Mouse (Mus musculus): ENCODE data around the gene Slc4a5.

Slc4a5 gene

GRCm38 (mm10) chr6:83234280-83234741 is 14.7 kb downstream of the Slc4a5 start:
- peak; percentile 34 for DNase-seq

- DNase-seq, result no peak
These were observed 17.5 kb downstream of the Slc4a5 start for GRCm38 (mm10) chr6:83237123-83237522.

DNA sequence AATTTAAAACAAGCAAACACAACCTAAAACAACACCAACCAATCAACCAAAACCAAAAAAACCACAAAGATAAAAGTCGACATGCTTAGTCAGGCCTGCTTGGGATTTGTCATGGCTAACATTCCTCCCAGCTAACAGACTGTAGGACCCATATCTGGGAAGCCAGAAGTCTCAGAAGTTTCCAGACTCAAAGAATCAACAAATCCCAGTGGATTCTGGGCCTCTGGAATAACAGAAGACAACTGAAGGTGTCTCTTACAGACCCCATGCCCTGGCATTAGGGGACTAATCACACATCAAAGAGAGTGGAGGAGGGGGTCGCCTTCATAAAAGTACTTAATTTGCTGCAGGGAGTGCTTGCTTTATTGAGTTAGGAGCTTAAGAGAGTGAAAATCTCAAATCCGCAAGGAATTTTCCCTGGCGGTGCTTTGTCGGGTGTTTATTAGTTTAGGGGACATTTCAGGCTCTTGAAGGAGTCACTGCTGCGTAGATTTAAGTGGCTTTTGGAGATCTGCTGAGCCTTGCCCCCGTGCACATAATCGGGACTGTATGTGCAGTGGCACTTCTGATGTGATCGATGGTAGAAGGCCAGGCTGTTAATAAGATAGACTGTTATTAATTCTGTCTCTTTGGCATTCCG is 24.9 kb downstream of the Slc4a5 start:
- DNase-seq, result no peak

DNA sequence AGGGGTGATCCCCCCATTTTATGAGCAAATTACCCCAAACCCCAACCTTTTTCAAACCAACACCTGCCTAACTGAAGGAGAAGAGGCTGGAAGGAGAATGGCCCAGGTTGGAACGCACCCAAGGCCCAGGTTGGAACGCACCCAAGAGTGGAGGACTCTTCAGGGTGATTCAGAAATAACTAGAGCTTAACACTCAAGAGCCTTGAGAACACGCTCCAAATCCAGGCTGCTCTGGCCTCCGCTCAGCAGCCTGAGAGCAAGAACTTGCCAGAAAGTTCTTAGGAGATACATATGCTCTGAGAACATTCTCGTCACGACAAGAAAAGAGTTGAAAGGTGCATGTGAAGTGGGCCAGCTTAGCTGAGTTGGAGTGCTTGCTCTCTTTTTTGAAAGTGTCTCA is 25.5 kb downstream of the Slc4a5 start:
- DNase-seq, result peak; percentile 66 to 77

DNA sequence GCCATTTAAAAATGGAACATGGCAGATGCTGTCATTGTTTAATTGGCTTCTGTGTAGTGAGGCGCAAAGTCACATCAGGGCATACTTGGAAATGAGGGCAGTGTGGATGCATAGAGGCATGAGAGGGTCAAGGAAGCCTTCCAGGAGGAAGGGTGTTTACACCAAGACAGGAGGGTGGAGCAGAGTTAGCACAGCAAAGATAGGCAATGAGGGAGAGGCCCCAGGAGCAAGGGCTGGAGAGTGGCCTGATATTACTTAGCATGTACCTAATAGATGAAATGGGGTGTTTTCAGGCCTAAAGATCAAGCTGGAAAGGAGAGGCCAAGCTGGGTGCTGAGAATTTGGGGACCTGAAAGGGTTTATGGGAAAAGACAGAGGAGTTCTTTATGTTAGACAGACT is 26.4 kb downstream of the Slc4a5 start:
- no peak for DNase-seq

DNA sequence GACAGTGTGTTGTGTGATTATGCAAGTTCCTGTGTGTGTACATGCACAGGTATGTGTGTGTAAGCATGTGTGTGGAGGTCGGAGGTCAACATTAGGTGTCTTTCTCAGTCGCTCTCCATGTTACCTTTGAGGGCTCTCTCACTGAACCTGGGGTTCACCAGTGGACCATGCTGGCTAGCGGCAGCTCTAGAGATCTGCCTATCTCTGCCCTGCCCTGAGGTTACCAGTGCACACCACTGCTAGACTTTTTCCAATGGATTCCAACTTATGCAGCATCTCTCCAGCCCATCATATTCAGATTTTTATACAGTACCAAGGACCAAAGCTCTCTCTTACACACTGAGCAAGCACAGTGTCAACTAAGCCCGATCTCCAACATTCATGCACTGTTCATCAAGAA is 27.1 kb downstream of the Slc4a5 start:
- DNase-seq, result no peak

GRCm38 (mm10) chr6:83247153-83247552 is 27.5 kb downstream of the Slc4a5 start:
- no peak for DNase-seq

DNA sequence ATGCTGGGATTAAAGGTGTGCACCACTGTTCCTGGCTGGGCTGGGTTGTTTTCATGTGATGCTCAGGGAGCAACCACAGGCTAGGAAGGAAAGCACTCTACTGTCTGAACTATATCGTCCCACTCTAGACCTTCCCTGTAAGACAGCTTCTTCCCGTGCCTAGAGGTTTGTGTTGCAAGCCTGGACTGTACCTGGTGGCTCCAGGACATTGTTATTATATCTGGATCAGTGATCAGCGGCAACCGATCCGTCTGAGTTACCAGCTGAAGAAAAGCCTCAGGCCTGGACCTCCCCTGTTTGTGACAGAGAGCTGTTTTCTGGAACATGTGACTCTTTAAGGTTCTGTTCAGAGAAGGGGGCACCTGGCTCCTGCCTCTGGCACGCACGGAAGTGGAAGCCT is 34.6 kb downstream of the Slc4a5 start:
- DNase-seq, result no peak

DNA sequence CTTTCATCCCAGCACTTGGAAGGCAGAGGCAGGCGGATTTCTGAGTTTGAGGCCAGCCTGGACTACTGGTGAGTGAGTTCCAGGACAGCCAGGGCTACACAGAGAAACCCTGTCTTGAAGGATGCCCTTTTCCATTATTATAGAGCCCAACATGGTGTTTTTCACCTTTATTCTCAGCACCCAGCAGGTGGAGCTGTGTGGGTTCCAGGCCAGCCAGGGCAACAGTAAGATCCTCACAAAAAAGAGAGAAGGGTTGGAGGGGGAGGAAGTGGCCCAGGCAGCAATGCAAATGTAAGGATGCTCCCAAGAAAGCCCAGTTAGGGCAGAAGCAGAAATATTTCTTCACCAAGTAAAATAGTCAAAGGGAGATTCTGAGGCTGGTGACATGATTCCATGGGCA is 44.9 kb downstream of the Slc4a5 start:
- no peak for DNase-seq

- DNase-seq, result no peak
These were observed 45.6 kb downstream of the Slc4a5 start for GRCm38 (mm10) chr6:83265253-83265652.

DNA sequence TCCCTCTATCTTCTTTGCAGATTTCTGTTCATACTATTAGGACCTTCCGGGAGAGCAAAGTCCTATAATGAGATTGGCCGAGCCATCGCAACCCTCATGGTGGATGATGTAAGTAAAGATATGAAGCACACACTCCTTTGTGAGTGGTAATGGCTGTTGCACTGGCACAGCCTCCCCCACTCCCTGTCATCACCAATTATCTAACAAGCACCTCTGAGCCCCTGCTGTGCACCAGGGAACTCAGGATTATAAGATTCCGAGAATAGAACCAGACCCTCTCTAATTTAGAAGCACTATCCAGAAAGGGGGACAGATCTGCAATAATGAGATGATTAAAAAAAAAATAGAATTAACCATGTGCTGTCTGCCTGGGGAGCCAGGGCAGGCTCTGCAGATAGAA is 46.0 kb downstream of the Slc4a5 start:
- DNase-seq, result no peak

- no peak for DNase-seq
These were observed 48.0 kb downstream of the Slc4a5 start for GRCm38 (mm10) chr6:83267616-83268015.

- peak; percentile 91 to 94 for DNase-seq
These were observed 48.7 kb downstream of the Slc4a5 start for GRCm38 (mm10) chr6:83268144-83269010.

- no peak for DNase-seq
These were observed 54.1 kb downstream of the Slc4a5 start for GRCm38 (mm10) chr6:83273733-83274132.

DNA sequence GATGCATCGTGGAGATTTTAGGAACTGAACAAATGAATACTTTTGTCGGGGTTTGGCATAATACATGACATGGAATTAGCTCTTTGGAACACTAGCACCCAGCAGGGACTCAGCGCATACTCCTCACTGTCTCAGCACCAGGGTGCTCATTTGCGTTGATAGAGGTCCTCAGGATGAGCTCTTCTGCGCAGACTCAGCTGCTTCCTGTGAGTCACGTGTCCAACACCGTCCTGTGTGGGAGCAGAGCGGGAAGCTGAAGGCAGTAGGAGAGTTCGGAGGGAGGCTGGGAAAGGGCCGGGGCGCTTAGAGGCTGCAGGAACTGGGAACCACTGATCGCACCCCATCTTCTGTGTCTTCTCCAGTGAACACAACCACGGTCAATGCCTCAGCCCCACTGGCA is 57.5 kb downstream of the Slc4a5 start:
- DNase-seq, result no peak

DNA sequence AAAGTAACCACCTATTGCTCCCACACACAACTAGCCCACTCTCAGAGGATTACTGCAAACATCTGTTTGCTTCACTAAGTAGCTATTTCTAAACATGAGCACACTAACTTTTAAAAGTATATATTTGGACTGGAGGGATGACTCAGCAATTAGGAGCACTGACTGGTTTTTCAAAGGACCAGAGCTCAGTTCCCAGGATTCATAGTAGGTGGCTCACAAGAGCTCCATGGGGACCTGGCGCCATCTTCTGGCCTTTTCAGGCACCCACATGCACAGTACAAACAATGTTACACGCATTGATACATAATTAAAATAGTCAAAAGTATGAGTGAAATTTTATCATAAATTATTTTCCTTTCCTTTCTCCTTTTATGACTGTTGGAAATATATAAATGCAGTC is 59.3 kb downstream of the Slc4a5 start:
- DNase-seq, result peak in 1 of 2 experiments; percentile 57

DNA sequence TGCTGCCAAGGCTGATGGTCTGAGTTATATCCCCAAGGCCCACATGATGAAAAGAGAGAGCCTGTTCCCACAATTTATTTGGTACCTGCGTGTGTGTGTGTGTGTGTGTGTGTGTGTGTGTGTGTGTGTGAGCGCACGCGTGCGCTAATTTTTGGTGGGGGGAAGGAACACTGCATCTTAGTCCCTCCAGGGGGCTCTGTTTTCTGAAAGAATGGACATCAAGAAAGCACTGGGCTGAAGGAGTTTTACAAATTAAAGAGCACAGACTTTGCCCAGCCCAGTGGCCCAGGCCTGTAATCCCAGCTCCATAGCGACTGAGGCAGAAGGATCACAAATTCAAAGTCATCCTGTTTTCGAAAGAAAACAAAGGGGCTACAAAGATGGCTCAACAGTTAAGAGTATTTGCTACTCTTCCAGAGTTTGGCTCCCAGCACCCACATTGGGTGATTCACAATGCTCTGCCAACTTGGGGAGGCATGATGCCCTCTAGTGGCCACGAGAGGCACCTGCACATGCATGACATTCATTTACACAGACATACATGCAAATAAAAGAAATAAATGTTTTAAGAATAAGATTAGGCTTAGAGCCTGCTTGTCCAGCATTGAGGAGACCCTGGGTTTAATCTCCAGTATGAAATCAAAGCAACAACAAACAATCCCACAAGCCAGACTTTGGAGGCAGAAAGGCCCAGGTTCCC is 60.8 kb downstream of the Slc4a5 start:
- peak in 1 of 2 experiments; percentile 11 for DNase-seq

DNA sequence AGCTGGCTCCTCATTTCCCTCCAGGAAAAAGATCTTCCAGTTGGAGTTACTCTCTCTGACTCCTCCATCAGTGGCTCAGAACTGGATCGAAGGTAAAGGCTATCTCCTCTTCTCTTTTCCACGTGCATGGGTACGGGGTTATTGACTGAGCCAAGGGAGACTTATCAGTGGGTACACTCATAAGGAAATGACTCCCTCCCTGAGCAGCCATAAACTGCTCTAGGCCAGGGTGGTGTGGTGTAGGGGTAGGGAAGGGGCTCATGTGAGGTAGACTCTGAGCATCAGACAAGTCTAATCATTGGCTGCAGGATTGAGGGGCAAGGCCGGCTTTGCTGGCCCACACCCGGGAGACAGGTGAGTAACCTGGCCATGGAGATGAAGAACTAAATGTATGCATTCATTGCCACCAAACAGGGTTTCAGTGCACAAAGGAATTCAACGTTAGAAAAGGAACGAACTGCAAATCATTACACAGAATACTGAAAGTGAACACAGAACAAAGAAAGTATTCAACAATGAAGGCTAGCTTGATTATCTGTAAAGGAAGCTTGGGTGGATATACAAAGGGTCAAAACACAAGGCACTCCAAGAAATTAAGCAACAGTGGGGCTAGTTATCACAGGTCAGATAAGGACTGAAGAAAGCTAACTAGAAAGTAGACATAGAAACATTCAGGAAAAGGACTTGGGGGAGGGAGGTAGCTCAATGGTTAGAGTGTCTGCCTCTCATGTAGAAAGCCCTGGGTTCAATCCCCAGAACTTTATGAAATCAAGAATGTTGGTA is 81.0 kb downstream of the Slc4a5 start:
- DNase-seq, result no peak

GRCm38 (mm10) chr6:83301294-83301693 is 81.7 kb downstream of the Slc4a5 start:
- DNase-seq, result no peak

DNA sequence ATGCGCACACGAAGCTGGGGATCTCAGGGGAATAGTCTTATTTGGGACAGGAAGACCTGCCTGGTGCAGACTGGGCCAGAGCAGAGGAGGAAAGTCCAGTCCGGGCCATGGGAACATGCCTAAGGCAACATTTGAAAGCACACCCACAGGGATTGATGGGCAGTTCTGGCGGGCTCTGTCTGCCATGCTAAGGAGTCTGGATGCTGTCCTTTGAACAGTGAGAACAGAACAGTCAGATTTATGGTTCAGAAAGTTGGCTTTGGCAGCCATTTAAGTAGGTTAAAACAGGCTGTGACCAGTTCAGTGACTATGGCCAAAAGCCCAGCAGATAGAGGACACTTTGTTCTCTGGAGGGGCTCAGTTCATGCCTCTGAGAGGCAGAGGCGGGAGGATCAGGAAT is 82.6 kb downstream of the Slc4a5 start:
- peak; percentile 22 to 25 for DNase-seq

- DNase-seq, result no peak
These were observed 89.4 kb downstream of the Slc4a5 start for GRCm38 (mm10) chr6:83309017-83309416.

GRCm38 (mm10) chr6:83311206-83311605 is 91.6 kb downstream of the Slc4a5 start:
- DNase-seq, result no peak

DNA sequence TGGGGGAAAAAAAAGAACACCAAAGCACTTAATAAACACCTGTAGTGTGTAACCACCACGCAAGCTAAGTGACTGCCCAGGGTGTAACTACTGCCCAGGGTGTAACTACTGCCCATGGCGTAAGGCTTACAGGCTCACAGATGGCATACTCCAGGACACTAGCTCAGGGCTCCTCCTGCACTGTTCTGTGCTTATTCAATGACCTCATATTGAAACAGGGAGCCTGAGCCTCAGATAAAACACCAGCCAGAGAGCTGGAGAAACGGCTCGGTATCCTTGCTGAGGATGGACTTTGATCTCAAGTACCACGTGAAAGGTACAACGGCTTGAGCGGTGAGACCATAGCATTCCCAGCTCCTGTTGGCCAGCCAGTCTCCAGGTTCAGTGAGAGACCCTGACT is 92.4 kb downstream of the Slc4a5 start:
- peak in 1 of 2 experiments; percentile 20 for DNase-seq
